Mouse (Mus musculus) MN1 (cell line): ENCODE results near the gene Cnih3.

Experiments used
- DNase-seq: peaks from one replicate; pipeline ENCODE4 v3.0.0-alpha.2; 2016; ENCODE audit warnings: low spot score

Gene Cnih3

DNA sequence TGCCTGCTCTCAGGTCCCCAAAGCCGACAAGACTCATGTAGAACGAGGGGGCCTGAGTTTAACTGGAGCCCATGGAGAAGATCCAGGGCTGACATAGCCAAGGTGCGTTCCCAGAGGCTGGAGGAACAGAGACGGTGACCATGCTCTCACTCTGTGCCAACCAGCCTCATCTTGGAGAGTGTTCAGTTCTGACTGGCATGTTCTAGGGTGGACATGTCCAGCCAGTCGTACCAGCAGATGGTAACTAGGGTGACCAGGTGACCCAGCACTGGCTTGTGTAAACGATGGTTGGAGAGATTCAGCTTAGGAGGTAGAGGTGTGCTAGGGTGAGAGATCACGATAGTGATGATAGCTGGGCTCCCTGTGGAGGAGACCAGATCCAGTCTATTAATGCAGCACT is 50.6 kb downstream of the Cnih3 start:
- no peak for DNase-seq

GRCm38 (mm10) chr1:181407281-181407680 is 54.9 kb downstream of the Cnih3 start:
- no peak for DNase-seq

- no peak for DNase-seq
Measured at GRCm38 (mm10) chr1:181408086-181408975, 55.9 kb downstream of the Cnih3 start.

GRCm38 (mm10) chr1:181409693-181410092 is 57.3 kb downstream of the Cnih3 start:
- DNase-seq, result no peak

GRCm38 (mm10) chr1:181410647-181411254 is 58.3 kb downstream of the Cnih3 start:
- no peak for DNase-seq

DNA sequence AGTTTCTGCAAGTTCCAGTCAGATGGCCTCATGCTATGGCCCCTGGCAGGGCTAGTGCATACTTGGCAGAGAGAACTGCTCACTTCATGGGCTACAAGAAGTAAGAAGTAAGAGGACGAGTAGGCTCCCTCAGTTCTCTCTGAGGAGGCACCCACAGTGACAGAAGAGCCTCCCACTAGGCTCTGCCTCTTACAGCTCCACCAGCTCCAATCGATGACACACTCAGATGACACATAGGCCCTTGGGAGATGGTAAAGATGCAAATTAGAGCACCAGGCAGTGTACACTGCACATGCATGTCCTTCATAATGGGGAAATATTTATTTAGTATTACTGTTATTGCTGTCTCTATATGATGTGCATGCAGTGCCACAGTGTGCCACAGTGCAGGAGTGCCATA is 62.6 kb downstream of the Cnih3 start:
- DNase-seq, result no peak

- no peak for DNase-seq
Measured at GRCm38 (mm10) chr1:181416841-181417240, 64.4 kb downstream of the Cnih3 start.

- DNase-seq, result no peak
Measured at GRCm38 (mm10) chr1:181417937-181418523, 65.6 kb downstream of the Cnih3 start.

- no peak for DNase-seq
Measured at GRCm38 (mm10) chr1:181420080-181420536, 67.7 kb downstream of the Cnih3 start.

DNA sequence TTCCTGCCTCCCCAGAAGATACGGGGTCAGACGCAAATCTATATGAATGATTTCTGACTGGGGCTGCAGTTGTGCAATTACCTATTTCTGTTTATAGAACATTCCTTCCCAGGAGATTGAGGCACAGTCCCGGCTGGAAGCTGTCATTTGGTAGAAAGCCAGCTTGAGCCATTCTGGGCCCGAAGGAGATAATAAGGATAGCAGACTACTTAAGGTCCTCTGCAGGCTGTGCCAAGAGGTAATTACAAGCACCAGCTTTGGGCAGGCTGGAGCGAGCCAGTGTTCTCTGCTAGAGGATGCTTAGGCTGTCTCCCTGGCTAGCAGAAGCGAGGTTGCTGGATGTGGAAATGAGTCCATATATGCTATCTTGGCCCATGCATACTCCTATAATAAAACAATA is 70.4 kb downstream of the Cnih3 start:
- no peak for DNase-seq

GRCm38 (mm10) chr1:181424922-181425321 is 72.5 kb downstream of the Cnih3 start:
- DNase-seq, result no peak

DNA sequence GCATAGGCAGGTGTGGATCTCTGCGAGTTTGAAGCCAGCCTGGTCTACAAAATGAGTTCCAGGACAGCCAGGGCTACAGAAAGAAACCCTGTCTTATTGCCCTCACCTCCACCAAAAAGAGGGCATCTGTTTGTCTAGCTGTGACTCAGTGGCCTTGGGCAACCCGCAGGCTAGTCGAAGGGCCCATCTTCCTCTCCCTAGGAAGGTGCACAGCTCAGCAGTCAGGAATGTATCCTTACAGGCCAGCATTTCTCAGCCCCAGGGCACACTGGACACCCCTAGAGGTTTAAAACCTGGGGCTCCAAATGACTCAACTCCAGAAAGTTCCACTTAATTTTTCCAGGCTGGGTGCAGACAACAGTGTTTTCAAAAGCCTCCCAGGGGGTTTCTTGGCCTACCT is 73.0 kb downstream of the Cnih3 start:
- DNase-seq, result no peak

GRCm38 (mm10) chr1:181426406-181426805 is 74.0 kb downstream of the Cnih3 start:
- DNase-seq, result no peak

DNA sequence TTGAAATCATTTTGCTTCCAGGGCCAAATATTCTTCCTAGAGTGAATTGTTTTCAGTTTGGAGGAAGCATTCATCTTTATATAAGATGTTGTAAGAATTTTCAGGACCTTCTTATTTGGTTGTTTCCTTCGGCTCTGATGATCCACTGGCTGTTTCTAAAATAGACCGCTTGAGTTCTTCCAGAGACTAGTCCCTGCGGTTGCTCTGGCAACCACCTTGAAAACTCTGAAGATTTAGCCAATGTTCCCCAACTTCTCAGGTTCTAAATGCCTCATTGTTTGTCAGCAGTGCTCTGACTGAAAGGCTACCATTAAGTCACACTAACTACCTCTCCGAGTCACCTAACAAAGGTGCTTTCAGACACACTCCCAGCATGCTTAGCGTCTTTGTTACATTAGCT is 80.8 kb downstream of the Cnih3 start:
- no peak for DNase-seq

DNA sequence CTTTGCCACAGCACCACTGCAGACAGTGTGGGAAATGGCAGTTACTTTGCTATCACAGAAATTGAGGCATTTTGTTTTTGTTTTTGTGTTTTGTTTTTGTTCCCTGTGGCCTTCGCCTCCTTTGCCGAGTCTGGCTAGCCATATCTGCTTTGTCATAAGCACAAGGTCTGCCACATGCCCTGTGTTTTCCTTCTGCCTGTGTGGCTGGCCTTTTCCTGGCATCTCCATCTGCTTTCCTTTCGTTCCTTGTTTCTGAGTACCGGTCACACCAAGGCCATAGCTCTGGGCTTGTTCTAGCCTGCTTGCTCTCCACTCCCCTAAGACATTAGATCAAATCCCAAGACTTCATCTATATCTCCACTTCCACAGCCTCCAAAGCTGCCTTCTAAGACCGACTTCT is 83.0 kb downstream of the Cnih3 start:
- no peak for DNase-seq

DNA sequence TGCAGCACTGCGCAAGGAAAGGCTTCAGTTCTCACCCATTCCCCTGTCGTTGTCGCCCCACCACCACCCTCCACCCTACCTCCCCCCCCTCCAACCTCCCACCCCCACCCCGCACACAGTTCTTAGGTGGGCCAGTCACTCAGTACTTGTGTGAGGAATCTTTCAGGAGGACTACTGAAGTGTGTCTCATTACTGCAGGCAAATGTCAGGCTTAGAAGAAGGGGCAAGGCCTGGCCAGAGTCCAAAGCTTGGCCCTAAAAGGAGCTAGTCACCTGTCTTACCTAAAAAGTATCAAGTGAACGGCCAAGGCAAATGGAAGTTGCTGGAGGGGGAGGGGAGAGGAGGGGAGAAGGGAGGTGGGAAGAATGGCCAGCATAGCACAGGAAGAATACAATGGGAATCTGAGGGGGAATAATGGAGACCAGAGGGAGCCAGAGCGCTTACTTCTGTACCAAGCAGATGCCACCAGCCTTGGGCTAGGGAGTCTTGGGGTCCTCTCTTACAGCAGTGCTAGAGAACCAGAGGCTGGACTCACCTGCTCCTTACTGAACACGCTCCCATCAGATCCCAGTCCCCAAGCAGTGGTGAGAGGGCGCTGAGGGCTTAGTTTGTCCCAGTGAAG is 88.7 kb downstream of the Cnih3 start:
- DNase-seq, result no peak

- DNase-seq, result no peak
Measured at GRCm38 (mm10) chr1:181441654-181442241, 89.3 kb downstream of the Cnih3 start.

- no peak for DNase-seq
Measured at GRCm38 (mm10) chr1:181445041-181445440, 92.6 kb downstream of the Cnih3 start.

DNA sequence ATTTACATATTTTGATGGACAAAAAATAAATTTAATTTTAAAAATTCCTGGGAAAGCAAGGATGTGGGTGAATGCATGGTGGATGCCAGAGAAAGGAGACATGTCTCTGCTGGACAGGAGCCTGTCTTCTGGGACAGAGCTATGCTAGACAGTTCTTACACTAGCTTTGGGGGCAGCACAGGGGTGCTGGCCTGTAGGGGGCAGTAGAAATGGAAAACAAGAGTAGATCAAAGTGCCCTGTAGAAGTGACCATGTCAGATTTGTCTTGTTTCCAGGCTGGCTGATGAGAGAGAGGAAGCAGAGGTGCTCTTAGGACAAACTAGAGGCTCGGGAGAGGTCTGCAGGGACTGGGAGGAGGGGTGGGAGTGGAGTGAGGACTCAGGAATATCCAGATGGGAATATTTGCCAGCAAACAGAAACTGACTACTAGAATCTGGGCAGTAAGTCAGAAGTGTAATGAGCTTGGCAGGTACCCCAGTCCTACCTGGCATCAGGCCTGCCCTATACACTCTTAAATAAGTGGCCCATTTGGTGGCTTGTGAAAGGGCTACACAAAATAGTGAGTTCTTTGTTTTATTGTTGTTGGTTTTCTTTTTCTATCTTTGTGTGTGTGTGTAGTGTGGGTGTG is 93.3 kb downstream of the Cnih3 start:
- DNase-seq, result no peak

DNA sequence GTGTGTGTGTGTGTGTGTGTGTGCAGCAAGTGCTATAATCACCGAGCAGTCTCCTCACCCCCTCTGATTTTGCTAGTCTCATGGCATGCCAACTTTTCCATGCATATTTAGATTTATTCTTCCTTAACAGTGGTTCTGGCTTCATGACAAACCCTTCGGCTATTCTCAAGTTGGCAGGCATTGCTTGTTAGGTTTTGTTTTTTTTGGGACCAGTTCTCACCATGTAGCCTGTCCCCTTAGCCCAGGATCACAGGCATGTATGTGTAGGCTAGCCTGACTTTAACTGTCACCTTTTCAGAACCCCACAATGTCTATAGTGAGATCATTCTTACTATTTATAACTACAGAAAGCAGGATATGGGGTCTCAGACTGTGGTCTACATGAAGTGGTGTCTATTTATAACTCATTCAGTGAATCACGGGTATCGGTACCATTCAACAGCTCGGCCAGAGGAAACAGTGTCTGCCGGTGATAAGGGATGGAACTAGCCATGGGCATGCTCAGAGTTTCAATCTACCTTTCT is 94.2 kb downstream of the Cnih3 start:
- no peak for DNase-seq

DNA sequence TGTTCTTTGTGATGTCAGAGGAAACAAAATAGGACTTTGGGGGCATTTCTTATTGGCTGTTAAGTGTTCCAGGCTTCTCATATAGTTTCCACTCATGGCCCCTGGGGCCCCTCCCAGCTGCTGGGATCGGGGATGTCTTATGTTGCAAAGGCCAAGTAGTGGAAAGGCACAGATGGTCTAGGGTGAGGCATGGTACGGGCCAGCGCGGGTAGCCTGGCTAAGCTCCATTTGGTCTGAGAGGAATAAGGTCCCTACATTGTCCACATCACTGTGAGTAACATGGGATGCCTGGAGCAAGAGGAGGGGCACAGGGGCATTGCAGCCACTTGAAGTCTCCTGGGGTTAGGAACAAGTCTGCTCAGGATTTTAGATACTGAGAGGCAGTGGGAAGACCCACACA is 95.1 kb downstream of the Cnih3 start:
- no peak for DNase-seq

DNA sequence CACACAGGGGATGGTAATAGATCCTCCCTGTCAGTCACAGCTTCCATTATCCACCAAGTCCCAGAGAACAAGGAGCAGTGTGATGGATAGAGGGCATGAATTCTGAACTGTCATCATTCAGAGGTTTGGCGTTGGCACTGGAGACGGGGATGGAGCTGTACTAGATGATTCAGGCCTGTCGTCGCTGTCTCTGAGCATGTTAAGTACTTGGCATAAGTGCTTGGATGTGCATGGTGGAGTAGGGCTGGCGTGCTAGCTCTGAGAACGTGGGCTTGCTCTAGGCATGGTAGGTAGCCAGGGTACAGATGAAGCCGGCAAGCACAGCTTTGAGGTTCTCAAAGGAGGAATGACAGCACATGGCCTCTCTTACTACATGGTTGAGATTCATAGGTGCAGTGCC is 95.6 kb downstream of the Cnih3 start:
- DNase-seq, result no peak
